Mouse (Mus musculus) small intestine, adult 2 months (tissue): Measurements from ENCODE around the gene T. TPM values are rescaled to one million over a fixed set of nuclear protein-coding genes. Genes with fewer than 3 reads are reported as not detected.

Experiments used
- H3K27ac ChIP-seq: fragments of 200-500 bp; 2 replicates; pipeline ENCODE4 v1.5.1; 2012; ENCODE audit warnings: low read depth, low read length, control low read depth, inconsistent platforms; ENCODE audit not compliant: insufficient read depth
- H3K27me3 ChIP-seq: fragments of 200-500 bp; 2 replicates; pipeline ENCODE4 v1.6.1; 2012; ENCODE audit warnings: mild to moderate bottlenecking, moderate library complexity, low read length, inconsistent platforms; ENCODE audit not compliant: control insufficient read depth, insufficient read depth
- H3K36me3 ChIP-seq: fragments of 200-500 bp; 2 replicates; pipeline ENCODE4 v1.6.1; 2012; ENCODE audit warnings: mild to moderate bottlenecking, low read length, control low read depth, inconsistent platforms; ENCODE audit not compliant: control insufficient read depth, insufficient read depth
- H3K4me1 ChIP-seq: fragments of 200-500 bp; 2 replicates; pipeline ENCODE4 v1.6.1; 2012; ENCODE audit warnings: low read length, inconsistent platforms, mixed read lengths; ENCODE audit not compliant: control insufficient read depth, insufficient read depth, insufficient read length
- H3K4me3 ChIP-seq: fragments of 200-500 bp; 2 replicates; pipeline ENCODE4 v1.5.1; 2012; ENCODE audit warnings: low read depth, mild to moderate bottlenecking, control low read depth, inconsistent platforms, low read length, moderate library complexity
- CTCF ChIP-seq: fragments of 200-500 bp; IDR thresholded peaks from 2 replicates; pipeline ENCODE4 v1.5.1; 2012; ENCODE audit warnings: low read depth, mild to moderate bottlenecking, control low read depth, inconsistent platforms, low read length, moderate library complexity, mixed read lengths; ENCODE audit not compliant: insufficient replicate concordance, insufficient read length; ENCODE audit errors: extremely low read depth
- POLR2A ChIP-seq: fragments of 200-500 bp; IDR thresholded peaks from 2 replicates; pipeline ENCODE4 v1.6.1; 2012; ENCODE audit warnings: low read depth, mild to moderate bottlenecking, control low read depth, inconsistent platforms, low read length, moderate library complexity
- WGBS: fragments of 180-500 bp; shearing (Covaris S2); methylation state at CpG from one replicate; pipeline ENCODE4 v1.1.7; 2018; 5-methylcytosine and 5-hydroxymethylcytosine counted together
- polyA plus RNA-seq: library from polyadenylated mRNA; depleted of rRNA; stranded (reverse); fragments of >200 nt; gene quantifications from 2 replicates; pipeline ENCODE4 v1.2.3, GENCODE M21; 2012; rRNA removed

Gene T
- polyA plus RNA-seq, 1 experiment, result not detected

GRCm38 (mm10) chr17:8481797-8482196 lies 47.6 kb downstream of the T start:
- Histone ChIP-seq H3K27me3 (no peaks in the 10 kb centered on the region), H3K4me1 (no peaks in the 10 kb centered on the region), H3K27ac (no peak overlapping the region), H3K36me3 (no peaks in the 10 kb centered on the region), H3K4me3 (no peak overlapping the region)
- 78% methylated on average over 10 of the region's 10 CpGs for WGBS
- TF ChIP-seq POLR2A (no peak), CTCF (no peak)

- no peaks in the 10 kb centered on the region for H3K4me1 ChIP-seq
- no peak overlapping the region for H3K27ac ChIP-seq
- no peaks in the 10 kb centered on the region for H3K36me3 ChIP-seq
- 78% methylated on average over 7 of the region's 7 CpGs for WGBS
- no peak overlapping the region for H3K4me3 ChIP-seq
- H3K27me3 ChIP-seq, result no peaks in the 10 kb centered on the region
- TF ChIP-seq POLR2A (no peak), CTCF (no peak)
Observed at GRCm38 (mm10) chr17:8482876-8483275, 48.7 kb downstream of the T start.

GRCm38 (mm10) chr17:8484246-8484645 lies 50.0 kb downstream of the T start:
- no peak overlapping the region for H3K4me3 ChIP-seq
- H3K36me3 ChIP-seq, result no peaks in the 10 kb centered on the region
- TF ChIP-seq POLR2A (no peak), CTCF (no peak)
- no peaks in the 10 kb centered on the region for H3K4me1 ChIP-seq
- 55% methylated on average over 3 of the region's 3 CpGs for WGBS
- H3K27me3 ChIP-seq, result no peaks in the 10 kb centered on the region
- no peak overlapping the region for H3K27ac ChIP-seq

GRCm38 (mm10) chr17:8485146-8485545 lies 50.9 kb downstream of the T start:
- TF ChIP-seq CTCF (no peak), POLR2A (no peak)
- Histone ChIP-seq H3K27ac (no peak overlapping the region), H3K36me3 (no peaks in the 10 kb centered on the region), H3K4me1 (no peaks in the 10 kb centered on the region), H3K27me3 (no peaks in the 10 kb centered on the region), H3K4me3 (no peak overlapping the region)

- WGBS, result 47% methylated on average over 12 of the region's 12 CpGs
- Histone ChIP-seq H3K27ac (no peak overlapping the region), H3K36me3 (no peaks in the 10 kb centered on the region), H3K4me1 (no peaks in the 10 kb centered on the region), H3K4me3 (no peak overlapping the region), H3K27me3 (no peaks in the 10 kb centered on the region)
- no peak for TF ChIP-seq POLR2A
- TF ChIP-seq CTCF, result no peak
Observed at GRCm38 (mm10) chr17:8487824-8488223, 53.6 kb downstream of the T start.

GRCm38 (mm10) chr17:8490971-8491370 lies 56.7 kb downstream of the T start:
- no peak for TF ChIP-seq POLR2A
- no peak for TF ChIP-seq CTCF
- H3K4me3 ChIP-seq, result no peak overlapping the region
- H3K27me3 ChIP-seq, result no peaks in the 10 kb centered on the region
- no peaks in the 10 kb centered on the region for H3K36me3 ChIP-seq
- H3K27ac ChIP-seq, result no peak overlapping the region
- no peaks in the 10 kb centered on the region for H3K4me1 ChIP-seq
- 92% methylated on average over 5 of the region's 5 CpGs for WGBS

Other genes with a start within 250 kb of the T start
- gene Ccr6, start 198.4 kb upstream of the T start, polyA plus RNA-seq, result 1.2 and 3.6 TPM in 2 replicates
- 81.7 and 111 TPM in 2 replicates for gene Mpc1, start 151.5 kb upstream of the T start, polyA plus RNA-seq
- gene Sft2d1, start 123.3 kb upstream of the T start, polyA plus RNA-seq, result 42.9 and 90.1 TPM in 2 replicates
- gene Prr18, start 97.0 kb upstream of the T start, polyA plus RNA-seq, result 0.51 and 0.79 TPM in 2 replicates
- gene T2, start 78.4 kb upstream of the T start, polyA plus RNA-seq, result 0.11 TPM in 1 of 2 replicates, not detected in the other
- gene Pde10a, start 90.9 kb downstream of the T start, polyA plus RNA-seq, result 0.52 and 0.69 TPM in 2 replicates
- gene Gm17087, start 132.5 kb downstream of the T start, polyA plus RNA-seq, result not detected in 2 replicates